ENCODE assay signal across 11 mouse cellular contexts in the genomic region with DNA sequence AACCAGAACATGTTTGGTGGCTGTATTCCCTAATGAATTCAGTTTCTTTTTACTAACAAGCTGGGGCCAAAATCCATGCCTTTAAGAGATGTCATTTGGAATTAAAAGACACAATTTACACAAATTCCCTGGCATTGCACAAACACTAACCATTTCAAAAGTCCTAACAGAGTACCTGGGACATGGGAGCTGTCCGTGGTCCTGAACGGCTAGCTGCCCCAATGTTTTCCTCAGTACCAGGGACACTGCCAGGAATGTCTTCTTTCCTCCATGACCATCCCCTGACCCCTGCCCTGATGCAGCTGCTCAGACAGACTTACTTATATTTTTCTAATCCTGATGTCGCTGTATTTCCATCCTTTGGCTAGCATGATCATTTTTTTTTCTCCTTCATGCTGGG. TPM values are rescaled to one million over a fixed set of nuclear protein-coding genes. Genes with fewer than 3 reads are reported as not detected.
A peak's percentile ranks its signal among the peaks of the same experiment; 100 is the strongest.
DNase-seq lines count a peak whose midpoint lies in the region; ATAC-seq and TF ChIP-seq lines count a peak whose summit lies in the region.
"Had no signal": no experiment of that assay in that cellular context is flagged by ENCODE, and none has a peak within 500 bp of the region (broad histone marks: within the 10 kb centered on the region; RNA-seq: fewer than 3 reads in every experiment).

No protein-coding gene starts in this region.

- intact Hi-C loops in left cerebral cortex, postnatal 4 days (cut with DNase I) = no loop called here

- H3K36me3 ChIP-seq in intestine, embryonic 14.5 days (ENCODE audit: control insufficient read depth, insufficient read depth, low read length) = no peaks in the 10 kb centered on the region
- no peaks in the 10 kb centered on the region for H3K36me3 ChIP-seq in intestine, embryonic 15.5 days
- H3K36me3 ChIP-seq in CH12.LX (replicated peaks in 1 of 2; ENCODE audit: control insufficient read depth in 1 of 2, insufficient read depth in 1 of 2, low read length in 1 of 2) = no peaks in the 10 kb centered on the region
- H3K36me3 ChIP-seq: hindbrain, embryonic 15.5 days had no signal

- ATAC-seq in intestine, embryonic 14.5 days (replicated peaks; ENCODE audit: low FRiP score, low TSS enrichment, low read depth) = no peak
- ATAC-seq in intestine, embryonic 15.5 days = no peak
- ATAC-seq in inflammation-experienced regulatory T-cells, adult 6 months = no peak
- ATAC-seq: activated CD4-positive, CD25-positive, alpha-beta regulatory T cell, adult 4 months had no signal

- no peak overlapping the region for H3K4me3 ChIP-seq in intestine, embryonic 14.5 days (ENCODE audit: low read depth, low read length)
- no peak overlapping the region for H3K4me3 ChIP-seq in intestine, embryonic 15.5 days (replicated peaks)
- no peak overlapping the region for H3K4me3 ChIP-seq in CH12.LX (replicated peaks in 1 of 3; ENCODE audit: low read depth in 2 of 3, low read length in 2 of 3, poor library complexity in 1 of 3)
- H3K4me3 ChIP-seq: hindbrain, embryonic 15.5 days had no signal

- TF ChIP-seq POLR2A in CH12.LX (IDR thresholded peaks at IDR 0.05; ENCODE audit: low read depth, low read length) = no peak

- no peaks in the 10 kb centered on the region for H3K9me3 ChIP-seq in intestine, embryonic 14.5 days (ENCODE audit: control insufficient read depth, low read length)
- no peaks in the 10 kb centered on the region for H3K9me3 ChIP-seq in intestine, embryonic 15.5 days
- H3K9me3 ChIP-seq in CH12.LX (replicated peaks; ENCODE audit: low read length) = no peaks in the 10 kb centered on the region
- H3K9me3 ChIP-seq: hindbrain, embryonic 15.5 days had no signal

- no peak for TF ChIP-seq RAD21 in CH12.LX (IDR thresholded peaks at IDR 0.05; ENCODE audit: low read depth, low read length)

- dilution Hi-C loops in CH12.LX (cut with MboI; ENCODE audit: extremely low pct_ligation_motif_present, extremely low pct_unique_long_range_greater_than_20kb, low sequenced_read_pairs) = no loop called here

- H3K79me2 ChIP-seq in CH12.LX (replicated peaks; ENCODE audit: control insufficient read depth, extremely low read depth, insufficient read depth, poor library complexity, severe bottlenecking) = no peaks in the 10 kb centered on the region

- no peaks in the 10 kb centered on the region for H3K4me1 ChIP-seq in intestine, embryonic 14.5 days (replicated peaks; ENCODE audit: control insufficient read depth, insufficient read depth, low read length)
- no peaks in the 10 kb centered on the region for H3K4me1 ChIP-seq in intestine, embryonic 15.5 days (replicated peaks)
- H3K4me1 ChIP-seq in CH12.LX (ENCODE audit: control insufficient read depth in 1 of 2, insufficient read depth in 2 of 2) = no peaks in the 10 kb centered on the region

- no peak for TF ChIP-seq CTCF in CH12.LX (conservative IDR thresholded peaks at IDR 0.05 in 1 of 2, IDR thresholded peaks at IDR 0.05 in 1 of 2; ENCODE audit: low read depth in 2 of 2, low read length in 2 of 2)

- H3K27ac ChIP-seq in intestine, embryonic 14.5 days (ENCODE audit: low read depth) = no peak overlapping the region
- H3K27ac ChIP-seq in intestine, embryonic 15.5 days = no peak overlapping the region
- no peak overlapping the region for H3K27ac ChIP-seq in CH12.LX (ENCODE audit: insufficient read depth, low read depth)
- H3K27ac ChIP-seq: hindbrain, embryonic 15.5 days; macrophage had no signal

- H3K4me2 ChIP-seq in intestine, embryonic 14.5 days (ENCODE audit: low read length) = no peak overlapping the region
- no peak overlapping the region for H3K4me2 ChIP-seq in intestine, embryonic 15.5 days (replicated peaks)
- no peak overlapping the region for H3K4me2 ChIP-seq in CH12.LX (ENCODE audit: insufficient read depth, low read depth, poor library complexity, severe bottlenecking)
- H3K4me2 ChIP-seq: hindbrain, embryonic 15.5 days had no signal

- TF ChIP-seq EP300 in CH12.LX (IDR thresholded peaks at IDR 0.05; ENCODE audit: low read length) = no peak

- in situ Hi-C loops in CH12.LX (cut with MboI; ENCODE audit: low pct_ligation_motif_present, low pct_unique_long_range_greater_than_20kb, low sequenced_read_pairs) = no loop called here

- 7% methylated on average over 3 of the region's 3 CpGs for whole genome bisulfite sequencing in intestine, embryonic 14.5 days
- WGBS in intestine, embryonic 15.5 days = 7% methylated on average over 3 of the region's 3 CpGs

- no peak overlapping the region for H3K9ac ChIP-seq in intestine, embryonic 14.5 days (ENCODE audit: low read length)
- H3K9ac ChIP-seq in intestine, embryonic 15.5 days = no peak overlapping the region
- no peak overlapping the region for H3K9ac ChIP-seq in CH12.LX (ENCODE audit: insufficient read depth, low read depth)
- H3K9ac ChIP-seq: hindbrain, embryonic 15.5 days had no signal

- peak; percentile 90 for DNase-seq in intestine, embryonic 14.5 days (ENCODE audit: low spot score)
- peak; percentile 14 for DNase-seq in CH12.LX (ENCODE audit: extremely low read depth)
- peak; percentile 65 for DNase-seq in adrenal gland, postnatal 10 days
- peak; percentile 82 to 84 for DNase-seq in kidney, postnatal 4 days
- DNase-seq in right cerebral cortex, postnatal 36 days (ENCODE audit: low spot score in 2 of 2) = no peak
- no peak for DNase-seq in left cerebral cortex, postnatal 4 days

- no peaks in the 10 kb centered on the region for H3K27me3 ChIP-seq in intestine, embryonic 14.5 days (replicated peaks; ENCODE audit: control insufficient read depth, insufficient read depth, low read length)
- 0 out of 2 replicates have a peak, but pooled peaks cover 3% of the 10 kb centered on the region for H3K27me3 ChIP-seq in intestine, embryonic 15.5 days (replicated peaks)
- H3K27me3 ChIP-seq in CH12.LX (replicated peaks) = peaks cover 38% of the 10 kb centered on the region
- H3K27me3 ChIP-seq: hindbrain, embryonic 15.5 days had no signal

TF ChIP-seq in CH12.LX, 34 proteins besides CTCF, POLR2A, EP300 and RAD21:
- TF ChIP-seq SIN3A (IDR thresholded peaks at IDR 0.05; ENCODE audit: low read length) (no peak), ZNF384 (IDR thresholded peaks at IDR 0.05; ENCODE audit: low read depth, low read length) (no peak), MEF2A (IDR thresholded peaks at IDR 0.05; ENCODE audit: borderline replicate concordance, low read depth, low read length) (no peak), MAFK (IDR thresholded peaks at IDR 0.05; ENCODE audit: insufficient replicate concordance, low read length) (no peak)

RNA-seq across cellular contexts. Expression of a gene that starts 43.5 kb away (rescaled TPM):
- polyA plus RNA-seq in intestine, embryonic 14.5 days (2014; fragmentation: Nextera tagmentation; extraction: Ambion mirVana) = not detected in 2 replicates
- not detected in 2 replicates for polyA plus RNA-seq in intestine, embryonic 15.5 days (2015; fragmentation: Nextera tagmentation; extraction: Ambion mirVana)
- total RNA-seq in CH12.LX (2012; rRNA removed) = not detected in 2 replicates
- total RNA-seq in CH12.LX (2014; rRNA removed) = not detected in 2 replicates
- not detected in 2 replicates for polyA plus RNA-seq in CH12.LX (2012; ENCODE audit: insufficient read length, low read depth)
- under 1 TPM; 0.21 to 0.39 TPM for total RNA-seq in adrenal gland, postnatal 10 days (2021)
- not detected for polyA plus RNA-seq in inflammation-experienced regulatory T-cells, adult 6 months (2017; shearing (Covaris generic))
- total RNA-seq in left cerebral cortex, postnatal 4 days (2021) = not detected
- polyA plus RNA-seq: hindbrain, embryonic 15.5 days; macrophage had no signal

Comparison
In these comparisons a context has a peak if more than half of its experiments do, and no peak if none do; other contexts are left out.
1. DNase-seq: peak in intestine, embryonic 14.5 days (single experiment), CH12.LX (single experiment), adrenal gland, postnatal 10 days (single experiment) and kidney, postnatal 4 days (2 of 2); none in right cerebral cortex, postnatal 36 days (0 of 2) and left cerebral cortex, postnatal 4 days (single experiment).